Mouse (Mus musculus) WW6 (cell line): Measurements from ENCODE around the gene Chkb.
"Not testable (repeated sequence)": the region's sequence is repeated elsewhere in the genome, so short reads cannot be mapped to it uniquely, and the experiment has no call there.

ENCODE experiments used
- DNase-seq: peaks from one replicate; pipeline ENCODE4 v3.0.0-alpha.2; 2013; ENCODE audit warnings: low read depth, low spot score

The Chkb gene

DNA sequence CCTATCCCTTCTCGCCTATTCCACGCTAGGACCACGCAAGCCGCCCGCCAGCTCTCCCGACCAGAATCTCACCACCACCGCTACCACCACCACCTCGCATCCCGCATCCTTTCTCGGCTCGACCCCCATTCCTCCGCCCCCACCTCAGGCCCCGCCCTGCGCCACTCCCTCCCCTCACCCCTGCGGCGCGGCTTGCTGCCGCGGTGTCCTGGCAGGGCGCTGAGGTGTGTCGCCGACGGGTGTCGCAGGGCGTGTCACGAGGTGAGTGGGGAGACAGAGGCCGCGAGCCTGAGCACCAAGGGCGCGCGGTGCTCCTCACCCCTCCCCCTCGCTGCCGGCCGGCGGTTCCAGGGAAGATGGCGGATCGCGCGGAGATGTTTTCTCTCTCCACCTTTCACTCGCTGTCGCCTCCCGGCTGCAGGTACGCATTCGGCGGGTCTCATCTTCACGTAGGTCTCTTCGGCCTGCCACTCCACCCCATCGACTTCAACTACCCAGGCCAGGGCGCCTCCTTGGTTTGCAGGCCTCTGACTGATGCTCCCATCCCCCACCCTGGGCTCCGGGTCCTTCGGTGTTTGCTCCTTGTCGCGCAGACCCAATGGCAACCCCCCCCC lies 24.3 kb upstream of the Chkb start, which contains the start of gene Mapk8ip2:
TSS of gene Mapk8ip2 (plus strand) at position 49 of the 614 bp plus-strand sequence.
- DNase-seq = no peak

DNA sequence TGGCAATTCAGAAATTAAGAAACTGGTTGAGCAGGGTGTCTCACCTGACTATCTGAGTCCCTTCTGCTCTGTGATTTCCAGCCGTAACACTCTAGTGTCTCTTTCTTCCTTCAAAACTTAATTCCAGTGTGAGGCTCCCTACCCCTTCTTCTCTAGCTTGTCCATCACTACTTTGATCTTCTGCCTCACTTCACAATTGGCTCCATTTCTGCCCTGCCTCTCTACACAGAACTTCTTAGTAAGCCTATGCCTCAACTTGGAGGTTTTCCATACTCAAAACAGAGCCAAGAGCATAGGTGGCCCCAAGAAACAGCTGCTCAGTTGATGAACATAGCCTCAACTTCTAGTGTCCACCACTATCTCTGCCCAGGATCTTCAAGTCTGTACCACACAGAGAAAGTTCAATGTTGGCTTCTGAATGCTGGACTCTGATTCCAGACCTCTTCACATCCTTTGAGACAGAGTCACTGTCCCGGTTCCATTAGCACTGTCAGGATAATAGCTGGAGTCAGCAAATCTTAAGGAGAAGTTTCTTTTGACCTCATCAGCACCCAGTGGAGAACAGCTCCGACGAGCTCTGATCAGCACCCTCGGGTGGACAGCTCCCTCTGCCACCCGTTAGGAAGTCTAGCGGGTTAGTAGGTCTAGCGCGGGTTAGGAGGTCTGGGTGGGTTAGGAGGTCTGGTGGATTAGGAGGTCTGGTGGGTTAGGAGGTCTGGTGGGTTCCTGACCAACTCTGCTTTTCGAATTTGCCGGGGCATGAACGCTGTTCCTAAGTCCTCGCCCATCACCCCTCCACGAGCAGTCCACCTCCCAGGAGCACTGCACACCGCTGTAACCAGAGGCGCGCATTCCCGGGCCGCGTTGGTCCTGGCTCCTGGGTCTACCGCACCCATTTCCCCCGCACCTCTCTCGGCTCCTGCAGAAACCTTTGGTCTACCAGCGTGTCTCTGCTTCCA lies 23.5 kb upstream of the Chkb start:
- DNase-seq = no peak

DNA sequence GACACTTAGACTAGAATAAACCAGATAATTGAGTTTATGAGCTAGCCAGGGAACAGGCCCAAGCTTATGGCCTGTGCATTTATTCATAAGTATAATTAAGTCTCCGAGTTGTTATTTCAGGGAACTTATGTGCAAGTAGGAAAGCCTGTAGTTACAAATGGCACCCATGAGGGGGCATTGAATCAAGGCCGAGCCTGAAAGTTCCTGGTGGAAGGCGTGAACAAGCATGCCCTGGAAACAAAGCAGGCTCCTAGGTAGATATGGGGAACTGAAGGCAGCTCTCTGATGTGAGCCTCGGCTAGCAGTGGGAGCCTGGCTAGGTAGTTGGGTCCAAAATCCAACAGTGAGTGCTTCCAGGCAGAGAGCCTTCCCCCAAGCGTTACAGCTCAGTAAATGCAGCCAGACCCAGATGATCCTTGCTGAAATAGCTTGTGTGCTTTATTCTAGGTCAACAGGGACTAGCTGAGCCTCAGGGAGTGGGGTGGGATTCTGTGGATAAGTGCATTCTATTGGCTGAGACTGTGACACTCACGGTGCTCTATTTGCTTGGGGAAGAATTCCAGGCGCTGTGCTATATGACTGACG lies 12.9 kb upstream of the Chkb start:
- no peak for DNase-seq

DNA sequence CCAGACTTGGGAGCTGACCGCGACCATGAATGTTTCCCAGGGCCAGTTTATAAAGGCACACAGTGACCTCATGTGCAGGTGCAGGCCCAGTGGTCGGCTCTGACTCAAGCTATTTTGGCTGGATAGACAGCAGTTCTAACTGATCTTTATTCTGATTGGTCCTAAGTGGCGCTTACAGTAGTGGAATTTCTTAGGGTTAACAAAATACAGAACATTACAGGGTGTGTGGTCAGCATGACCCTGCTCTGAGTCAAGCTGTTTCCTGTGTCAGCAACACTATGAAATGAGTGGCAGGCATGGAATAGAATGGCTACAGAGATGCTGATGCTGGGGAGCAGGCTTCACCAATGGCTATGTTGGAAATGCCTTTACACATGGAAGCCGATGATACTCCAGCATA lies 6.2 kb upstream of the Chkb start:
- no peak for DNase-seq

DNA sequence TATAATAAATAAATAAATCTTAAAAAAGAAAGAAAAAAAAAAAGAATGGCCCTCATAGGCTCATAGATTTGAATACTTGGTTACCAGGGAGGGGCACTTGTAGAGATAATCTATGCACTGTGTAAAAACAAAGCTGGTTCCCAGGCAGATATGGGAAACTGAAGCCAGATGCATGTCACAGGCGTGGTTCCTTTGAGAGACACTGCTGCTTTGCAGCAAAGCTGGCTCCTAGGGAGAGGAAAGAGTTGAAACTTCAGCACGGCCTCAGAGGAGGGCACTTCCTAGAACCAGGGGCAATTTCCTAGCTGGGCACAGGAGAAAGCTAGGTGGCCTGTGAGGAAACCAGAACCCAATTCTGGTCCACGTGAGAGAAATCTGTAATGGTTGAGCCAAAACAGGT lies 4.4 kb upstream of the Chkb start:
- DNase-seq = no peak

DNA sequence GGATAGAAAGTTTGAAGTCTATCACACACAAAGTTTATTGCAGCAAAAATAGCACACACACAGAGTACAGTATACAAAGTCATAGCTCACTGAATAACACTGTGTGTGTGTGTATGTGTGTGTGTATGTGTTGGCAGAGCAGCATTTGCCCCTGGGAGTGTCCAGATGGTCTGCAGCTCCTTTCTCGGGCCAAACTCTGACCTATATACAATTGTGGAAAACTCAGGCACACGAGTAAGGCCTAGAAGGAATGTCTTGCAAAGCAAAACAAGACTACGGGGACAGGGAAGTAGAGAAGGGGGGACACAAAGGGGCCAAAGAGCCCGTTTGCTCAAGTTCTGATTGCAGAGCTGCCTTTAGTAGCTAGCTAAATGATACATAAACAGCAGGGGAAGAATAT lies 3.2 kb upstream of the Chkb start:
- no peak for DNase-seq

DNA sequence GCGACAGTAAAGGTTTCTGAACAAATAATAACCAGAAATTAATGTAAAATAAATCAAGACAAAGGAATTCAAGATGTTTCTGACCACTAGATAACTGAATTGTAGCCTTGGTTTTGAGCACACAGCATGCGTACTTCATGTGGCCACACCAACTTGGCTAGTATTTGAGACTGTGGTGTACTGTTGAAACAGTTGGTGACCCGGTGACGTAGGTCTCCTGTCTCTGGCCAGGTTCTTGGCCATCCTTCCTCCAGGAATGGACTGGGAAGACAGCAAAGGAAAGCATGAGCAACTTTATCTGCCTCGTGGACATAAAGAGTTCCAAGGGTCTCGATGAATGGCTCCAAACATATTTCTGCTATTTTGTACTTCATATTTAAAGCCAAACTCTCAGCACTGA lies 2.1 kb upstream of the Chkb start:
- no peak for DNase-seq

DNA sequence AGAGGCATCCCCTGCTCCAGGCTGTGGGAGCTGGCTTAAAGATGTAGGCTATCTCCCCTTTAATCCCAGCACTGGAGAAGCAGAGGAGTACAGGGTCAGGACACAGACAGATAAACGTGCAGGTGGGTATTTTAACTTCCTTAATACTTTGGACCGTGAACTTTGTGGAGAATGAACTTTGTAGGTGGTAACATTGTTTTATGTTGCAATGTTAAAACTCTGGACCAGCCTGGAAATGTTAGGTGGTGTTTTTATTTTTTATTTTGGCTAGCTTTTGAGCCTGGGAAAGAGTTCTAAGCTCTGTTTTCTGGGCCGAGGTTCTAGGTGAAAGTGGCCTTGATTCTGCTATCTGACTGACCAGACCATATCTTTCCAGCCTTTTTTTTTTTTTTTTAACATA lies 1.6 kb upstream of the Chkb start:
- no peak for DNase-seq

DNA sequence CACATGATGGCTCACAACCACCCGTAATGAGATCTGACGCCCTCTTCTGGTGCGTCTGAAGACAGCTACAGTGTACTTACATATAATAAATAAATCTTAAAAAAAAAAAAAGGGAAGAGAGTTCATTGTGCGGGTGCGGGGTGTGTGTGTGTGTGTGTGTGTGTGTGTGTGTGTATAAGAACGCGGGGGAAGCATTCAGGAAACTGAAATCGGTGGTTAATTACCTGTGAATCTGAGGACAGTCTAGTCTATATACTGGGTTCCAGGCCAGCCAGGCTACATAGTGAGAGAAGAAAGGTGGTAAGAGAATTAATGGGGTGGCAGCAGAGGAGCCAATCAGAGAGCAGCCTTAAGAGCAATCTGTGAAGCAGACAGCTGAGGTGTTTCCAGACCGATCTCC lies 1.1 kb upstream of the Chkb start:
- DNase-seq = not testable (repeated sequence)

DNA sequence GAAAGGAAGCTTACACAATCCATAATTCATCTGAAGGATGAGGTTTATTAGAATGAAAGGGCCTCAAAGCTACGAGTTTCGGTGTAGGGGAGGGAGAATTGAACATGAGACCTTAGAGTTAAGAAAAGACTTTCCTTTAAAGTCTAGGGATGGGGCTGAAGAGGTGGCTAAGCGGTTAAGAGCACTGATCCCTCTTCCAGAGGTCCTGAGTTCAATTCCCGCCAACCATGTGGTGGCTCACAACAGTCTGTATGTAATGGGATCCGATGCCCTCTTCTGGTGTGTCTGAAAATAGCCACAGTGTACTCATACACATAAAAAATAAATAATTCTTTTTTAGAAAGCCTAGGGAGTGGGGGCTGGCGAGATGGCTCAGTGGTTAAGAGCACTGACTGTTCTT lies 633 bp upstream of the Chkb start:
- no peak for DNase-seq

DNA sequence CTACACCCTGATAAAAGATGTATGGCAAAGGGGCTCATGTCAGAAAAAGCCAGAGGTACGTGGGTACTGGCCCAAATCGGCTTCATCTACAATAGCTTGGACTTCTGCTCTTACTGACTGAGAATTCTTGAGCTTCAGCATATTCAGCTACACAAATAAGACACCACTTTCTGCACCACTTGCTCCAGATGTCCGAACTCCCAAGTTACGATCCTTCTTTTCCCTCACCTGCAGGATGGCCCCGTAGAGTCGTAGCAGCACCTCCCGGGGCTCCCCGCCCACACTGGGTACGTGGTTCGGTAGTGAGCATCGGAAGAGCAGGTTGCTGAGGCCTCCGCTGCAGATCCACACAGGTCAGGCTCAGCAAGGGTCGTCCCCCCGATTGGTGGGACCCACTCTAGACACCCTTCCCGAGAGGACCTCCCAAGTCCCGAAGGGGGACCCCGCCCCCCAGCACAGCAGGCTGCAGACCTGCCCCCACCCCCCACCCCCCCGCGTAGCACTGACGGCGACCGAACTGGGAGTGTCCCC lies 822 bp downstream of the Chkb start:
- DNase-seq = no peak

DNA sequence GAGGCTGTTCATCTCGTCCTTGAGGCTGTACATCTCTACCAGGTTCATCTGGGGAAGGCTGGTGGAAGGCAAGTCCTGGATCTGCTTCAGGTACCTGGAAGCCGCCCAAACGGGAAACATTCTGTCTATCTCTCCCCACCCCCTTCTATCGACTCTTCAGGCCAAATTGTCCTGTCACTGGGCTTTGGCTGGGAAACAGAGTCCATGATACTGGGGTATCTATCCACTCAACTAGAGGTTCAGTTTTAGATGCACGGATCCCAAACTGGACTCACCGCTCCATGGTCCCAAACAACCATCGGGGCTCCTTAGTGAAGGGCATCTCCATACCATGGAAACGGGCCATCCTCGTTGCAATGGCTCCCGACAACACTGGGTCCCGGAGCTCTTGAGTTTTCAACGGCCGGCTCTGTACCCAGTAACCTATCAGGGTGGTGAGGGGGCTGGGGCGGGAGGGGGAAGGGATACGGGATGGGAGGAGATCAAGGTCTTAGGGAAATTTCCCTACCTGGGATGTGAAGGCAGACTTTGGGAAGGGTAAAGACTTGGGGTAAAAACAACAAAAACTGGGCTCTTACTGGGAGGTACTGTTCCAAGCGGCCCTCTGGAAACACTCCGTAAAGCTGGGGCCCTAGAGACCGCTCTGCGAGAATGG lies 1.4 kb downstream of the Chkb start:
- DNase-seq = no peak

DNA sequence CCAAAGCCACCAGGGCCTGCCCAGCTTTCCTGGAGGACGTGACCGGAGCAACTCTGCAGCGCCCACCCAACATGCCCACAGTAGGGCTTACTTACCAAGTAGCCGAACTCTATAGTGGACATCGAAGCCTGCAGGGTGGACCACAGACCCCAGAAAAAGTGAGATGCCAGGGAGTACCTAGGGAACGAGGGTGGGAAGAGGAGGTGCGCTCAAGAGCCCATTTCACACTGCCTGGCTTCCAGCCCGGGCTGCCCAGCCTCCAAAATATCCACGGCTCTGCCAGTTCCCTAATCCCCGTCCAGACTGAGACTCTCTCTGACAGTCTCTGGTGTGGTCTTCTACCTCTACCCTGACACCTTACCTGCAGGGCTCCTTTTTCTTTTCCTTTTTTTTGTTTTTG lies 3.0 kb downstream of the Chkb start:
- no peak for DNase-seq

DNA sequence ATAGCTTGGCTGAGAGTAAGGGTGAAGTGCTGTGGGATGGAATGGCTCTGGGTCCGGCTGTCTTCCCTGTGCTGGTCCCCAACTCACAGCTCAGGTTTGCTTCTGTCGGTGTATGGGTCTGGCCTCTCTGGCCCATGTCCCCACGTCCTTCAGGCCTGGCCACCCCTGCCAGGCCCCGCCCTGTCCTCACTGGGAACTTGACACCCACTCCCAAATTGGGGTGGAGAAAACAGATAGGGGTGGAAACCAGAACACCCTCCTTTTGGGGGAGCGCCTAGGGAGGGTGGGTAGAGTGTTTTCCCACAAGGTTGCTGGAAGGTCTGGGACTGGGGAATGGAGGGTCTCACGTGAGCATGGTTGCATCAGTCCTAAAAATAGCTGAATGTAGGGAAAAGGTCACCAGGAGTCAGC lies 4.0 kb downstream of the Chkb start, which contains the start of gene Cpt1b:
TSS of gene Cpt1b (minus strand) at position 153 of the 411 bp plus-strand sequence.
- DNase-seq = no peak

DNA sequence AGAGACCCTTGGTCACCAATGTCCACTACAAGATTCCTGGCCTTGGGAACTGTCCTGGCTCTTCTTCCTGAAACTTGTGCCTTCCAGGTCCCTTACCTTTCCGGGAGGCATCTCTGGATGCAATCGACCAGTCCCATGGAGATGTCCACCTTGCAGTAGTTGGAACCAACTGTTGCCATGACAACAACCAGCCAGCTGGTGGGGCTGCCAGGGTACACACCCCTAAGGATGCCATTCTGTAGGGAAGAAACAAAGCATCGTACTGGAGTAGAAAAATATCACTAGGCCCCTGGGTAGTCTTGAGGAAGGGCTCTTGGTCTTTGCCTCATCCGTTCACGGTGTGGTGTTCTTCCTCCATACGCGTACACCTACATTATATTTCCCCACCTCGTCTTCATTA lies 5.1 kb downstream of the Chkb start:
- DNase-seq = no peak

DNA sequence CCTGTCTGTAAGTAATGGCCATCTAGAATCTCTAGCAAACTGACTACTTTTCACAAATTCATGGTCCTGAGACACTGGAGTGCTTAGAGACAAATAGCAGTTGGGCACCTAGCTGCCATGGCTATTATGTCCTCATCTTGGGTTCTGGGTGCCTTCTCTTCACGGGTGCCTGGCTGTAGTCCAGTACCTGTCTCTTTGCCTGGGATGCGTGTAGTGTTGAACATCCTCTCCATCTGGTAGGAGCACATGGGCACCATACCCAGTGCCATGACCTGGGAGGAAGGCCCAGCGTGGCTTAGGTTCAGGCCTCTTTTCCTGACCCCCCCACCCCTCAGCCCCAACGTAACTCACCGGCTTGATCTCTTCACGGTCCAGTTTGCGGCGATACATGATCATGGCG lies 7.8 kb downstream of the Chkb start:
- DNase-seq = no peak

DNA sequence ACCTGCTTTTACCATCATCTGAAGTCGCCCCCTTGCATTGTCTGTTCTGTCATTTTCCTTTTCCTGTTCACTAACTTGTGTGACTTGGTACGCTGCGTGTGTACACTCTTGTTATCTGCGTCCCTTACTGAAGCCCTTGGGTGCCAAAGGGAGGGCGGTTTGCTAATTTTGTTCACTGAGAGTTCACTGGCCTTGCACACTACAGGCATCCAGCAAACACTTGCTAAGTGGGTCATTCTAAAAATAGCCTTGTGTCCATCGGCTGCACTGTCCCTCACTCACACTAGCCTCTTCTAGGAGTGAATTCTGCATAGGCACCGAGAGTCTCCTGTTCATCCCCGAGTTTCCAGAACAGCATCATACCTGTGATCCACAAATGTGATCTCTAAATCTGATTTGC lies 14.4 kb downstream of the Chkb start:
- no peak for DNase-seq

DNA sequence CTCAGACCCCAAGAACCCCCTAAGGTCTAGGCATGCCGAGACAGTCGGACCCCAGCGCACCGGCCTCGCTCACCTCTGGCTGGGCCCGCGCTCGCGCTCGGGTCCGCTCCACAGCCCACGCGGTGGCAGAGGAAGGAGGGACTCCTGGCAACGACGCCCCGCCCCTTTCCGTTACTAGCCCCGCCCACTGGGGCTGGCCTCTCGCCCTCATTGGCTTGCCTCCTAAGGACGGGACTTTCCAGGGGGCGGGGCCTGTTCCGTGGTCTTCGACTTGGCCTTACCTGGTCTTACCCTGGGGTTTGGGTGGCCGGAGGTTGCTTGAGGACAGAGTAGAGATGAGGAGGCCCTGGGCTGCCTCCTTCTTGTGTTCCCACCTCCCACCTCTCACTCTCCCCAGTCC lies 19.6 kb downstream of the Chkb start, which contains the start of gene Syce3:
TSS of gene Syce3 (minus strand) at position 386 of the 400 bp plus-strand sequence.
- peak; percentile 45 for DNase-seq

DNA sequence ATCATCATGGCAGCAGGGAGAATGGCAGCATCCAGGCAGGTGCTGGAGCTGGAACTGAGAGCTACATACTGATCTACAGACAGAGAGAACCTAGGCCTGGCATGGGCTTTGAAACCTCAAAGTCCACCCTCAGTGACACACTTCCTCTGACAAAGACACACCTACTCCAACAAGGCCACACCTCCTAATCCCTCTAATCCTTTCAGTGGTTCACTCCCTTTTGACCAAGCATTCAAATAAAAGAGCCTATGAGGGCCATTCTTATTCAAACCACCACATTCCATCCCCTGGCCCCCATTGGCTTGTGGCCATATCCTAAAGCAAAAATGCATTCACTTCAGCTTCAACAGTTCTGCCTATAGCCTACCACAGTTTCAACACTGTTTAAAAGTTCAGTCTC lies 23.0 kb downstream of the Chkb start:
- no peak for DNase-seq

DNA sequence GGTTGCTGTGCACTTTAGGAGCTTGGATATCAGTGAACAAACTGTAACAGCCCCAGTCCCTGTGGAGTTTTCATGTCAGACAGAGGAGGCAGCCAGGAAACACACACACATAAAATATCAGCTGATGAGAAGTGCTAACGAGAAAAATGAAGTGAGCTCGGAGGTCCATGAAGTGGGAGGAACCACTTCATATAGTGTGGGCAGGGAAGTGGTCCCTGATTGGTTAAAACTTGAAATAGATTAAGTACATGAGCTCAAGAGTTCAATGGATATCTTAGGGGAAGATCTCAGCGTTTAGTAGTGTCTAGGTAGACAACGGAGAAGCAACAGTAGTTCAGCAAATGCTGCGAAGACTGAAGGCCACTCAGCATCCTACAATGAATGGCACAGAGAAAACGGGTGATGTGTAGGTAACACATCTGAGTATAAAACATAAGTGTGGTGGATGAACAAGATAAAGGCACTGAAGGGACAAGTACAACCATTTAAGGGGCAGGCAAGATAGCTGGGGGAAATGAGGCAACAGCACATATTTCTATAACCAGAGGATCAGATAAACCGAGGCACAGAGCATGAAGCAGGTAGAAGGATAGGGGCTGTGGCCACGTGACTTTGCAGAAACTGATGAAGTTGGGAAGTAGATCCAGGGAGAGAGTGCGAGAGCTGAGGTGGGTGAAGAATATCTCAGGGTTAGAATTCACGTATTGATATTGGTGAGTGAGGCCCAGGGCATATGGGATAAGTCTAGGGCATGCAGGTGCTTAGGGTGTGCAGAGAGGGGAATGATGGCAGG lies 24.7 kb downstream of the Chkb start:
- DNase-seq = no peak

DNA sequence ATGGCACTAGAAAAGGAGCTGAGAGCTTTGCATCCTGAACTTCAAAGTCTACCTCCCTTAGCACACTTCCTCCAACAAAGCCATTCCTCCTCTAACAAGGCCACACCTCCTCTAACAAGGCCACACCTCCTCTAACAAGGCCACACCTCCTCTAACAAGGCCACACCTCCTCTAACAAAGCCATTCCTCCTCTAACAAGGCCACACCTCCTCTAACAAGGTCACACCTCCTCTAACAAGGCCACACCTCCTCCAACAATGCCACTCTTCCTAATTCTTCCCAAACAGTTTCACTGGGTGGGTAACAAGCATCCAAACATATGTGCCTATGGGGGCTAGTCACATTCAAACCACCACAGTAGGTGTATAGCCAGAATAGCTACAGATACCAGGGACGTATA lies 27.2 kb downstream of the Chkb start:
- no peak for DNase-seq
